Mouse (Mus musculus) monocyte, adult 5-6 weeks (primary cell): ENCODE data around the gene Hoxd8. TPM values are rescaled to one million over a fixed set of nuclear protein-coding genes. Genes with fewer than 3 reads are reported as not detected.

Experiments used
- ATAC-seq: fragments of 153-309, 156-312 bp; replicated peaks from 2 replicates; pipeline ENCODE4 v1.8.0; 2017; ENCODE audit warnings: mild to moderate bottlenecking; ENCODE audit not compliant: low TSS enrichment, insufficient number of reproducible peaks, severe bottlenecking, poor library complexity, low FRiP score
- total RNA-seq: library from RNA; stranded (forward); fragments of 200-1000, 200-491, 200-594 nt; gene quantifications from 3 replicates; pipeline ENCODE4 v1.2.3, GENCODE M21; 2017

The Hoxd8 gene
- total RNA-seq, 1 experiment from 2014 or later: not detected

- ATAC-seq: no peak
These were observed 35.0 kb downstream of the Hoxd8 start for GRCm38 (mm10) chr2:74739476-74739800.

- no peak for ATAC-seq
These were observed 35.5 kb downstream of the Hoxd8 start for GRCm38 (mm10) chr2:74739869-74740268.

GRCm38 (mm10) chr2:74740311-74741091, 36.1 kb downstream of the Hoxd8 start:
- no peak for ATAC-seq

GRCm38 (mm10) chr2:74741252-74741978, 37.0 kb downstream of the Hoxd8 start:
- ATAC-seq: no peak

GRCm38 (mm10) chr2:74741979-74742277, 37.5 kb downstream of the Hoxd8 start:
- no peak for ATAC-seq

GRCm38 (mm10) chr2:74745540-74746297, 41.3 kb downstream of the Hoxd8 start:
- ATAC-seq: no peak

GRCm38 (mm10) chr2:74746298-74746921, 42.0 kb downstream of the Hoxd8 start:
- ATAC-seq: no peak

GRCm38 (mm10) chr2:74747006-74747405, 42.6 kb downstream of the Hoxd8 start:
- ATAC-seq: no peak

- no peak for ATAC-seq
These were observed 43.3 kb downstream of the Hoxd8 start for GRCm38 (mm10) chr2:74747661-74748141.

- no peak for ATAC-seq
These were observed 44.1 kb downstream of the Hoxd8 start for GRCm38 (mm10) chr2:74748436-74748995.

GRCm38 (mm10) chr2:74749337-74750121, 45.1 kb downstream of the Hoxd8 start:
- ATAC-seq: no peak

- ATAC-seq: no peak
These were observed 46.4 kb downstream of the Hoxd8 start for GRCm38 (mm10) chr2:74750731-74751250.

- no peak for ATAC-seq
These were observed 47.4 kb downstream of the Hoxd8 start for GRCm38 (mm10) chr2:74751861-74752260.

GRCm38 (mm10) chr2:74752431-74753174, 48.2 kb downstream of the Hoxd8 start:
- ATAC-seq: no peak

- ATAC-seq: no peak
These were observed 48.7 kb downstream of the Hoxd8 start for GRCm38 (mm10) chr2:74753175-74753523.

GRCm38 (mm10) chr2:74753711-74754110, 49.3 kb downstream of the Hoxd8 start:
- no peak for ATAC-seq
